Mouse (Mus musculus) fat pad, adult 2 months (tissue): ENCODE results near the gene Ptprq.

Experiments
- DNase-seq: peaks from one replicate; pipeline ENCODE4 v3.0.0-alpha.2; 2011; ENCODE audit warnings: low read depth, low spot score; ENCODE audit errors: extremely low read depth

Ptprq gene

DNA sequence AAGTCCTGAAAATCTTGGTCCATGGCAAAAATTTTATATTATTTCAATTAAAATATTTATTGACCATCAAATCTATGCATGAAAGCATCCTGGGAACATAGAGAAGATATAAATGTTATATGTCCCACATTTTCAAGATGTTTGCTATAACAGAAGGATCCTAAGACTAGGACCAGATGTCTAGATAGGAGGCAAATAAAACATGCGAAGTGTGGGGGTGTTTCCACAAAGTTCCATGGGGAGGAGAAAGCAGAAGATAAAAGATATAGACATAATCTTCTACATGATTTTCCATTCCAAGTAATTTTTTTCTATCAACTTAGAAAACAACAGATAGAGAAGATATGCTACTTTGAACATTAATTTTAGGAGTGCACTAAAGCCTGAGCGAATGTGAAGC is 70.2 kb downstream of the Ptprq start:
- DNase-seq, result no peak

DNA sequence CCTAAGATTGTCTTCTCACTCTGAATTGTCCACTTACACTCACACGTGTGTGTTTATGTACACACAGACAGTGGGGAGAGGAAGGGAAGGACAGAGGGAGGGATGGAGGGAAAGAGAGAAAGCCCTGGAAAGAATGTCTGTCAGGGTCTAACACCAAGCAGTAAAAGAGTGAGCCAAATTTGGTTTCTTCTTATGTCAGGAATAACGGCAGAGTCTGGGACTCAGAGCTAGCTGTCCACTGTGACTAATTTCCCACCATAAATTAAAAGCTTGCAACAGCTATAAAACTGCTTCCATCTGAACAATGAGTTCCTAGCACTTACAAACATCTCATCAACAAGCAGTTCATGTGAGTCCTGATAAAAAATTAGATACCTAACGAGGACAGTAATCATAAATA is 91.7 kb downstream of the Ptprq start:
- no peak for DNase-seq

DNA sequence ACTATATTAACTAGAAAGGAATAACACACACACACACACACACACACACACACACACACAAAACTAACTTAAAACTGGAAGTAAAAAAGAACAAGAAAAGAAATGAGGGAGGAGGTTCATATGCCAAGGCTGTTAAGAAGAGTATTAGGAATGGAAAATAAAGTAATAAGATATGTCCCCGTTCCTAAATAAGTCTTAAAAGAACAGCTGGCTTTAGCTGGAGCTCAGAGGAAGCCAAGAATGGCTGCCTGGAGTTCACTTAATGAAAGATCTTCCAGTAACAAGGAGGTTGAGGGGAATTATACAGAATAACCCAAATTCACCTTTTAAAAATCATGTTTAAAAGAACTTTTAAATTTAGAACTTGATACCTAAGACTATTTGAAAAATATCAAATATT is 93.2 kb downstream of the Ptprq start:
- no peak for DNase-seq

DNA sequence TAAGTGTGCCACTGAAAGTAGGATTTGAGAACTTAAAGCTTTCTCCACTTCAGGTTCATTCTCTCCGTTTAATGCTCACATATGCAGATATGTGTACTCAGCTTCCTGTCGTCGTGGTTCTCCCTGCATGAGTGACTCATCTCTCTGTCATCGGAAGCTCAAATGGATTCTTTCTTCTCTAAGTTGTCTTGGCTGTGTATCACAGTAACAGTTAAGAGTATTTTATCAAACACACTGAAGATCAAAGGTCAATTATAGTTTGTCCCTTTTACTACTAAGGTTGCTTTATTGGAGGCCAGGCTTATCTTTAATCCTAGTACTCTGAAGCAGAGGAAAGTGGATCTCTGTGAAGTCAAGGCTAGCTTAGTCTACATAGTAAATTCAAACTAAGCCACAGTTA is 95.6 kb downstream of the Ptprq start:
- no peak for DNase-seq

DNA sequence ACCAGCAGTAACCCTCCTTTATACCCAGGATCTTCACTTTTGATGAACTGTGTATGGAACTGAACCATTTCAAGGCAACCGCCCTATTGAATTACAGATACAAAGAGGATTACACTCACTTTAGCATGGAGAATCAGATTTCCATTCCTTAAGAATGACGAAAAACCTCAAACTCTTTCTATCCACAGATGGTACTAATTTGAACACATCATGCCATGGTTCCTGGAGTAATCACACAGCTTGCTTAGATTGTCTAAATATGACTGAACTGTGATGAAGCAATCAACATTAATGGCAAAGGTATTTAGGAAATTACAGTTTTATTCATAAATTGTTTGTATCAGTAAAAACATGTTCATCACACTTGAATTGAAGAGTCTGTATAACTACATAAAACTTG is 104.4 kb downstream of the Ptprq start:
- DNase-seq, result no peak

DNA sequence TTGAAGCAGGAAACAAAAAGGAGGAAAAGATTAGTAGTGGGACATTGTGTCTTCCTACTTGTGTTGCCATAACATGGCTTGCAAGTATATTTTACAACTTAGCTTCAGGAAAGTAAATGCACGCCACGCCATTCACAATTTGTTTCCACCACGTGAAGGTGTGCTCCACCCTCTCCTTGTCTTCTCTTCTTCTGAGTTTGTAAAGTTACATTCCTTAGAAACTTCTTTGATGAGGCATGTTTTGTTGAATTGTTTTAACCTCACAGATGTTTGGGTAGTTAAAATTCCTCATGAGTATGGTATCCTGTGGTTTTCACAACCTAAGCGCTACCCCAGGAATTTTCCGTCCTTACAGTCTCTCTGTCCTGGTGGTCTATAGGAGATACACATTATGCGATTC is 118.5 kb downstream of the Ptprq start:
- no peak for DNase-seq

DNA sequence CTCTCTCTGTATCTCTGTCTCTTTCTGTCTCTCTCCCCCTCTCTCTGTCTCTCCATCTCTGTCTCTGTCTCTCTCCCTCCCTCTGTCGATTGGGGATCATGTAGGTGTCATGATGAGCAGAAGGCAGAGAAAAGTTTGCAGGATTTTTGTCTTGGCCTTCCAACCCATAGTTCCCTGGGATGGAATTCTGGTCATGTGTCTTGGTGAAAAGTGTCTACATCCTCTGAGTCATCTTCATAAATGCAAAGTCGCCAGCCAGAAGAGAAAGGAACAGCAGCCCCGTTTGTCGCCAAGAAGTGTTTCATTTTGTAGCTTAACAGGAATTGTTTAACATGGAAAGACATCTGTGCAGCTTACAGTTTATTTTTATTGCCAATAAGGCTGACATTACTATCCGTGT is 136.5 kb downstream of the Ptprq start:
- no peak for DNase-seq

DNA sequence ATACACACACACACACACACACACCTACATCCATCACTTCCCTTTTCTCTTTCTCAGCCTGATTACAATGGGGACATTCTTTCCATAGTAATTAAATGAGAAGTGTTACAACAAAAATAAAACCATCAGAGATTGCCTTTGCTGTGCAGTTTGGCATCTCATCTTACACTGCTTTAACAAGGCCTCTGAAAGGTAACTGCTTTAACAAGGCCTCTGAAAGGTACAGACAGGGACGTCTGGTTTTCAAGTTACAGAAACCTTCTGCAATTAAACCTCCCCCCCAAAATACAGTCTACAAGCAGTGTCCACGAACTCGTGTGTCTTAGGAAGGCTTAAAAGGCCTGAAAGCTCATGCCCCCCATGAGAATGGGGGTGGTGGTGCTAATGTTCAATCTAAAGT is 150.8 kb downstream of the Ptprq start:
- DNase-seq, result no peak

DNA sequence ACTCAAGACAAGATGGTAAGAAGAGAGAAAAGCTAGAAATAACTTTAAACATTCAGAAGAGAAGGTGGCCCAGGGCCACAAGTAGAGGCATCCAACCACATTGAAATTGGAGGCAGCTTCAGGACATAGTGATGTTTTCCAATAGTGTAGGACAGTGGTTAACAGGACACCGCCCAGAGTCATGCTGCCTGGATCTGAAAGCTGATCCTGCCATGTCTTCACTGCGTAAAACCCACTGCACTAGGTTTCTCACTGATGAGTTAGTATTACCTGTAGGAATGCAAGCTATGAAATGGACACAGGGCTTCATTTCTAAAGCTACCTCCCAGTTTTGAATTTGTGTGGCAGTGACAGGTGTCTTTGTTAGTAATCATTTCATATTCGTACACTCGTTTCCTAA is 151.6 kb downstream of the Ptprq start:
- no peak for DNase-seq

DNA sequence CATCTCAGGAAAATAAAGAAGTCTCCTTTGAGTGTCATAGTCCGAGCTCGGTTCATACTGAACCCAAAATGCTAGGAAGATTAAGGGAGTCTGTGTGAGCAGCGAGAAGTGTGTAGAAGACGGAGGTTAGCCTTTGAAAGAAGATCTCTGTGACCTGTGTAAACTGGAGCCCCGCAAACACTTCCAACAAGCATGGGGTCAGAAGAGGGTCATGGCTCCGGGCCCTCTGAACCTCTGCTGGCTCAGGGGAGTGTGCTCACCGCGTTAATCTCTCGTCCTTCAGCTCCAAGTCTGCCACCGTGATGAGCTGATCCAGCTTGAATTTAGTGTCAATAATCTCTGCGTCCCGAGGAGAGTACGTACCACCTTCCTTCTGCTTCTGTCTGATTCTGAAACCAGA is 157.0 kb downstream of the Ptprq start:
- DNase-seq, result no peak

DNA sequence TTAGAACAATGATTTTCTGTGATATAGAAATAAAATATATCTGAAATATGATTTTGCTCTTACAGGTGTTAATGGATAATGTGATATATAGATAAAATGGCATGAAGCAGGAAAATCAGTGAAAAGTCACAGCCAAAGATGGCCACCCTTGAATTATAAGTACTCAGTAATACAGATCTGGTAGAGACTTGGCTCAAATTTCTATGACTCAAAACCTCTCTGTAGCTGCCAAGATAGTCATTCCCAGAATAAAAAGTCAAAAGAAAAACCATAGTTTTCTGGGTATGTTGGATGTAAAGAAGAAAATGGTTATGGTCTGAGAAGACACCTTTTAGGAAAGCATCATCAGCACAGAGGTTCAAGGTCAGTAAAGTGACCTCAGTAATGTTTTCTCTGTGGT is 159.0 kb downstream of the Ptprq start:
- no peak for DNase-seq

DNA sequence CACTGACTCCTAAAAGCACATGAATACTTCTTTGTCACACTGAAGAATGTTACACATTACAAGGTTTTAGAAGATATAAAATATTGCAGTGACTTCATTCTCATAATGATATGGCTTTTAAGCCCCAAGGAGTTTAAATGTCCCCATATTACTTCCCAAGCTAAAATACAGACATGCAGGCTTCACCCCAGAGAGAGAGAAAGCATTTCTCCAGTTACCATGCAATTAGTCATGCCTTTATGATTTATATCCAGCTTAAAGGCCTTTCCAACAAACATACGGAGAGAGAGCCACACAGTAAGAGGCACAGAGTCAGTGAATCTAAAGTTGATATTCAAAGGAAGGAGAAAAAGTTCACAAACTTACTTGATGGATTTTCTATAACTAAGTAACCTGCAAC is 176.8 kb downstream of the Ptprq start:
- DNase-seq, result no peak

DNA sequence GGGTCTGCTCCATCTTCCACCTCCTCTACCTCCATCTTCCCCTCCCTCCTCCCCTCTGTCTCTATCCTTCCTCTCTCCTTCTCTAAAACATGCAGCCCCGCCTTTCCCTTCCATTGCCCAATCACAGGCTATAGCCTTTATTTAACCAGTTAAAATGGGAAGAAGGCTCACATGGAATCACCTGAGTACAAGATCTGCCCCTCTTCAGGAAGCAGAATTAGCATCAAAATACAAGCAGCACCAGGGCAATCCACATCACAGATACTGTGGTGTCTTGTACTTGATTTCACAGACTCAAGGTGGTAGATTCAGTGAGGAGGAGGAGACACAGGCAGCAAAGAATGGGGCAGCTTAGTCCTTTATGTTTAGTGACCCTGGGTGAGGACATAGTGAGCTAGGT is 191.1 kb downstream of the Ptprq start:
- no peak for DNase-seq

DNA sequence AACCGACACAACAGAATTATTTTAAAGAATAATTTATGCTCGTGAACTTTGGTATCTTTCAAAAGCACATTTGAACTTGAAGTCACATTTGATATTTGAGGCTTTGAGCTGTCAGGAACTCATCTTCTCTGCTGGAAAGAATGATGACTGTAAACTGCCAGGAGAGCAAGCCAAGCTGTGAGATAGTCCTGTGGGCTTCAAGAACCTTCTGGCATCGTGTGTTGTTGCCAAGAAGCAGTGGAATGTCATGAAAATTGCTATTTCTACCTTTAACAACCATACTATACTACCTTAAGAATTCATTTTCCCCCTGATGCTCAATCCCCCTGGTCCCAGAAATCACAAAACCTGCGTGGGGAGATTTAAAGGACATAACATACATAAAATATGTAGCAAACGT is 200.6 kb downstream of the Ptprq start:
- no peak for DNase-seq

DNA sequence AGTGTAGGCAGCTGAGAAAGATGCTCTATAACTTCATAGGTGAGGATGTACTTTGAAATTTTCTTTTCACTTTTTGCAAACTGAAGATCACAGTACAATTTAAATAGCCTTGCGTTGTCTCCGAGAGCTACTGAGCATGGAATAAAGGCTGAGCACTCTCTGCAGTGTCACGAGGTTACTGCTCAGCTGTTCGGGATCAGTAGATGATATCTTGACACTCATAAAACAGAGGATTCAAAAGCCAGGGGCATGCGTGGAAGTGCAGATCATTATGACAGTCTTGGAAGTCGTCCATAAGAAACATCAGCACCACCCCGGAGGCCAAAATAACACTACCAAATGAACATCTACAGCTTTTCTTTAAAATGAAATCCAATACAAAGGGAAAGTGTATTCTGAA is 203.2 kb downstream of the Ptprq start:
- no peak for DNase-seq

DNA sequence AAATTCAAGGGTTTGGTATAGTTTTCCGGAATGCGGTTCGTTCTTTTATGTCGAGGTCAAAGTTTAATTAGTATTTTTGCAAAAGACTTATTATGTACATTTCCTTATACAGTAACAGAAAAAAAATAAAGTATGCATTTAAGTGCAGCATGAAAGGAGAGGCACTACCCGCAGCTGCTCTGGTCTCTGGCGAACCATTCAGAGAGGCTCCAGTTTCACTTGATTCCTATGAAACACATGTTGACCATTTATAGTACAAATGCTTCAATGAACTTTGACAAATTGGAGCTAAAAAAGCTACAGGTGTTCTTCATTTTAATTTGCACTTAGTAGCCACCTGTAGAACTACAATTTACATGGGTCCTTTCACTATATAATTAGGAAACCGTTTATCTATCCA is 205.1 kb downstream of the Ptprq start:
- no peak for DNase-seq

DNA sequence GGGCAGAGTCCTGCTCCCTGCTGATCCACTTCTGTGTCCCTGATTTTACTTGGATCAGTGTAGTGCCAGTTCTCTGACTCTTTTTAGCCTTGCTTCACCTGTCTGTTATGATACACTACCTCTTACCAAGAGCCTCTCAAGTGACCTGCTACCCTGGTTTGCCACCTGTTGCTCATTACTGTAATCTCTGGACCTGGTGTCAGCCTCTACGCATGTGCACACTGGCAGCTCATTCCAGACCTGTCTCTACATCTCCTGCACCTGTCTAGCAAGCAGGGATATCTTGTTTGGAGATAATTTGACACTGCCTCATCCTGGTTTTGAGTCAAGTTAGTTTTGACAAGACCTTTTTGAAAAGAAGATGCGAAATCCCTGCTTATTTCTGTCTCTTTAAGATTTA is 213.5 kb downstream of the Ptprq start:
- no peak for DNase-seq

DNA sequence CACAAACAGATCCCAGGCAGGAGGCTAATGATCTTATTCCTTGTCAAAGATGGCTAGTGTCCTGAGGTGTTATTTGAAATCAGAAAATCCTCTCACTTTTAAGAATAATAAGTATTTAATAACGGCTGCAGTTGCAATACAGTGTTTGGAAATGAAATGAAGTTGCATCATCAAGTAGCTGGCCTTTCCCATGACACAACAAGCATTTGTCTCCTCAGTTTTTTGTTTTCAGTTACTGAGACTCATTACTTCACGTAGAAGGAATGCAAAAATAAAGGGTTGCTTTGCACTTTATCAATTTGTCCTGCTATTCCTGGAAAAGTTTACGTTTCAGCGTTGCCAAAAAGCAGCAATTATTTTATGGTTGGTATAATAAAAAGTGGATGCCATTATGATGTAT is 216.4 kb downstream of the Ptprq start:
- no peak for DNase-seq

DNA sequence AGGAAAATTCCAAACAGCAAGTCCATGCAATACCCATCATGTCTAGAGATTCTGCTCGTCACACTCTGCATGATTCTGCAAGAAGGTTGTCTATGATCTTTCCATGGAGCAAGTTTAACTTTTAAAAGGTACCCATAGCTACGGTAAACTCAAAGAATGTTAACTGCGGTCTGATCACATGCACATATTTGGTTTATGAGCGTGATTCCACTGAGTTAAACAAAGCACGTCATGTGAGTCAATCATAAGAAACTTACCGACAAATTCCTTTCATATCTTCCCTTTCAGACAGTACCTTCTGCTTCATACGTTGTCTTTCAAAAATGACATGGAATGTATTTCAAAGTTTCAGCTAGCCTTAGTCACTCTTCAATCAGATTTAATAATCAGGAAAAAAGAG is 217.7 kb downstream of the Ptprq start:
- DNase-seq, result no peak

DNA sequence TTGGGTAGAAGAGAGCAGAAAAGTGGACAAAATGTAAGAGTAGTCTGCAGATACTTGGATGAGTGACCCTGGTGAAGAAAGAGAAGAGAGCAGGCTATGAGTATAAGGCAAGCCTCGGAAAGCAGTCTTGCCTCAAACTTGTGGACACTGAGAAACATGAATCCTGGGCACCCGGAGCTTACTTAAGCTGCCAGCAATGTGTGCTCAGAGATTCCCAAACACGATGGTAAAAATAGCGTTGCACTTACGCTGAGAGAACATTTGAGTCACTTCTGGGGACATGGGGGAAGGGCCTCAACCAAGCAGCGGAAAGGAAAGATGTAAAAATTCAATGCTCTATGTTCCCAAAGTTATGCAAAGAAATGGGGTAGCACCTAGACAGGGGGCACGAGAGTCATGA is 220.2 kb downstream of the Ptprq start:
- DNase-seq, result no peak

DNA sequence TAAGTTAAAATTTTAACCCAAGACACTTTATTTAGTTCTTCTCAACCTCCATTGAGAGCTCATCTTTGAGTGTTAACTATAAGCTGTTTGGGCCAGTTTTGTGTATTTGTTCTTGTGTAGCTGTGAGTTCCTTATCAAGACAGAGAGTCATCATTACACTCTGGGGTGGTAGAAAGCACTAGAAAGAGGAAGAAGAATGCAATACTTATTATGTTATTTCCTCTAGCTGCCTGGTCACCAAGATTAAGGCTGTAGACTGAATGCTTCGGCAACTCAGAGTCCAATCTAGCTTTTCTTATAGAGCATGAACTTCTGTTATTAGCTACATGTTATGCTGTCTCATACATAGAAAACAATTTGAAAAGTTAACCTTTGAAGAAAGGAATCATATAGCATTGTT is 223.4 kb downstream of the Ptprq start:
- no peak for DNase-seq

DNA sequence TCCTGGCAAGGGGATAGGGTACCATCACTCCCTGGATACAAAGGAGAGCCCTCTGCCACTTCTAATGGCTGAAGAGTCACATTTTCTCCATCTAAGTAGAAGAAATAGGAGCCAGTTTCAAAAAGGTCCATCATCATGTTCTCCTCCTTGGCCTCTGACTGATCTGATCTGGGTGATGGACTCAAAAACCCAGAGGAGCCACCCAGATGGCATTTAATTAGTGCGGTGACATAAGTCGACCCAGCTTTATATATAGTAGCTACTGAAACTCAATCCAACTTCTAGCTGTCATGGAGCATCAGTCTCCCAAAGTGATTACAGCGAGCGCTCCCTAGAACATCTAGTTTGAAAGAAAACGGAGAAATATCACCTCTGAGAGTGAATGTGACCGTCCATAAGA is 225.3 kb downstream of the Ptprq start, which contains the start of gene Myf6:
Gene Myf6 (minus strand): TSS at position 170 of the 400 bp plus-strand sequence.
- no peak for DNase-seq

DNA sequence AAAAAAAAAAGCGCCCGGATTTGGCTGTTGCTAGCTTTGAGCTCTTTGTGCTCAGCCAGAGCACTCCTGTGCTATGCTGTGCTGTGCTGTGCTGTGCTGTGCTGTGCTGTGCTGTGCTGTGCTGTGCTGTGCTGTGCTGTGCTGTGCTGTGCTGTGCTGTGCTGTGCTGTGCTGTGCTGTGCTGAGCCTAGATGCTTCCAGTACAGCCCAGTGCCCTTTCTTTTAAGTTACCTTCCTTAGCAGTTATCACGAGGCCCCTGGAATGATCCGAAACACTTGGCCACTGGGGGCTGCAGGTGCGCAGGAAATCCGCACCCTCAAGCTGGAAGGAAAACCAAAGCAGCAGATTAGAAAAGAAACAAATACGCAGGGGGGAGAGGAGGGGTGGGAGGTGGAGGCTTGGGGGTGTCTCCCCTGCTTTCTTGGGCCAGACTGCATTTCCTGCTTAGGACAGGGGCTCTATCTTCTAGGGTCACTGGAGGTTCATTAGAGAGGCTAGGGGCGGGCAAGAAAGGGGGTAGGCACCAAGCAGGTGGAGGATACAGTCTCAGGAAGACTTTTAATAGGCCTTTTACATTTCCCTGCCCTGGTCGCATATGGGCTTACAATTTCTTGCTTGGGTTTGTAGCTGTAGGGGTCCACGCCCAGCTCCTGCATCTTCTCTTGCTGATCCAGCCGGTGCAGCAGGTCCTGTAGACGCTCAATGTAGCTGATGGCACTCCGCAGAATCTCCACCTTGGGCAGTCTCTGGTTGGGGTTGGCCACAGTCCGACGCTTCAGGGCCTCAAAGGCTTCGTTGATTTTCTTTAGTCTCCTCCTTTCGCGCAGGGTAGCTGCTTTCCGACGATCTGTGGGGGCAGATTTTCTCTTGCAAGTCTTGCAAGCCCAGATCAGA is 226.0 kb downstream of the Ptprq start:
- DNase-seq, result no peak
